Mouse (Mus musculus): ENCODE measurements around the gene Lrba.

Gene Lrba

GRCm38 (mm10) chr3:86224564-86225421 is at the start of gene Lrba:
Gene Lrba (plus strand): TSS chr3:86224680.
- DNase-seq (ENCODE audit: low read depth, low spot score) = peak; percentile 61

GRCm38 (mm10) chr3:86179714-86180113 is 44.8 kb upstream of the Lrba start:
- DNase-seq (ENCODE audit: low read depth, low spot score) = no peak

GRCm38 (mm10) chr3:86181107-86181506 is 43.4 kb upstream of the Lrba start:
- no peak for DNase-seq (ENCODE audit: low read depth, low spot score)

GRCm38 (mm10) chr3:86184546-86184945 is 39.9 kb upstream of the Lrba start:
- peak; percentile 52 for DNase-seq (ENCODE audit: low read depth, low spot score)

GRCm38 (mm10) chr3:86187736-86188389 is 36.6 kb upstream of the Lrba start:
- no peak for DNase-seq (ENCODE audit: low read depth, low spot score)

- DNase-seq (ENCODE audit: low read depth, low spot score) = no peak
These were observed 28.5 kb upstream of the Lrba start for GRCm38 (mm10) chr3:86195981-86196380.

- DNase-seq (ENCODE audit: low read depth, low spot score) = no peak
These were observed 28.0 kb upstream of the Lrba start for GRCm38 (mm10) chr3:86196471-86196870.

GRCm38 (mm10) chr3:86201645-86202175 is 22.8 kb upstream of the Lrba start:
- no peak for DNase-seq (ENCODE audit: low read depth, low spot score)

- no peak for DNase-seq (ENCODE audit: low read depth, low spot score)
These were observed 22.0 kb upstream of the Lrba start for GRCm38 (mm10) chr3:86202449-86202848.

- no peak for DNase-seq (ENCODE audit: low read depth, low spot score)
These were observed 19.7 kb upstream of the Lrba start for GRCm38 (mm10) chr3:86204608-86205358.

GRCm38 (mm10) chr3:86206556-86206955 is 17.9 kb upstream of the Lrba start:
- no peak for DNase-seq (ENCODE audit: low read depth, low spot score)

- DNase-seq (ENCODE audit: low read depth, low spot score) = no peak
These were observed 14.1 kb upstream of the Lrba start for GRCm38 (mm10) chr3:86210267-86210939.

- DNase-seq (ENCODE audit: low read depth, low spot score) = no peak
These were observed 13.5 kb upstream of the Lrba start for GRCm38 (mm10) chr3:86210959-86211358.

- DNase-seq (ENCODE audit: low read depth, low spot score) = no peak
These were observed 10.2 kb upstream of the Lrba start for GRCm38 (mm10) chr3:86214248-86214647.

GRCm38 (mm10) chr3:86223634-86224313 is 706 bp upstream of the Lrba start:
- peak; percentile 94 for DNase-seq (ENCODE audit: low read depth, low spot score)

- peak; percentile 73 for DNase-seq (ENCODE audit: low read depth, low spot score)
These were observed 241 bp upstream of the Lrba start for GRCm38 (mm10) chr3:86224314-86224563.

GRCm38 (mm10) chr3:86231532-86232086 is 7.1 kb downstream of the Lrba start:
- no peak for DNase-seq (ENCODE audit: low read depth, low spot score)

GRCm38 (mm10) chr3:86247193-86247592 is 22.7 kb downstream of the Lrba start:
- no peak for DNase-seq (ENCODE audit: low read depth, low spot score)

GRCm38 (mm10) chr3:86251212-86251611 is 26.7 kb downstream of the Lrba start:
- DNase-seq (ENCODE audit: low read depth, low spot score) = no peak

GRCm38 (mm10) chr3:86252588-86252987 is 28.1 kb downstream of the Lrba start:
- no peak for DNase-seq (ENCODE audit: low read depth, low spot score)

- DNase-seq (ENCODE audit: low read depth, low spot score) = no peak
These were observed 28.6 kb downstream of the Lrba start for GRCm38 (mm10) chr3:86253071-86253470.

Measured in ES-CJ7 (cell line).